Mouse (Mus musculus) testis, postnatal 14 days (tissue): ENCODE results near the gene Slc15a1.

Experiments used
- DNase-seq: peaks from one replicate; pipeline ENCODE4 v3.0.0; 2021; ENCODE audit warnings: low spot score

Gene Slc15a1

GRCm38 (mm10) chr14:121504781-121505484, at the start of gene Slc15a1:
Slc15a1 (minus strand) TSS chr14:121505252.
- DNase-seq = peak; percentile 9

- DNase-seq = no peak
Measured at GRCm38 (mm10) chr14:121553785-121554184, 48.7 kb upstream of the Slc15a1 start.

DNA sequence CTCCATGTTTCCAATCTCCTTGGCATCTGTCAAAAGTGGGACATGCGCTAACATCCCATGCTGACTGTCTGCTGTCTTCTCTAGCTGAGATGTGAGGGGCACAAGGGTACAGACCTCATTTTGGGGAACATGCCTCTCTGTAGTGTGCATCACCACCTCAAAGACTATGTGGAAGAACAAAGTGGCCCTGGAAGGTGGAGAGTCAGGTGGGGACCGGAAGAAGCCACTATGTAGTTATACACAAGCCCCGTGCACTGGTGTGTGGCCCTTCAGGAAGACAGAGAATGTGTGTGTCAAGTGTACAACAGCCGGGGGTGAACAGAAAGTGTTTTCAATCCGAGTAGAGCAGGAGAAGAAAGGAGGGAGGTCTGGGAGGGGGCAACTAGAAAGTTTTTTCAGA, 47.5 kb upstream of the Slc15a1 start:
- DNase-seq = no peak

GRCm38 (mm10) chr14:121549834-121550233, 44.8 kb upstream of the Slc15a1 start:
- DNase-seq = no peak

- DNase-seq = no peak
Measured at GRCm38 (mm10) chr14:121547745-121548144, 42.7 kb upstream of the Slc15a1 start.

- DNase-seq = no peak
Measured at GRCm38 (mm10) chr14:121546621-121547020, 41.6 kb upstream of the Slc15a1 start.

DNA sequence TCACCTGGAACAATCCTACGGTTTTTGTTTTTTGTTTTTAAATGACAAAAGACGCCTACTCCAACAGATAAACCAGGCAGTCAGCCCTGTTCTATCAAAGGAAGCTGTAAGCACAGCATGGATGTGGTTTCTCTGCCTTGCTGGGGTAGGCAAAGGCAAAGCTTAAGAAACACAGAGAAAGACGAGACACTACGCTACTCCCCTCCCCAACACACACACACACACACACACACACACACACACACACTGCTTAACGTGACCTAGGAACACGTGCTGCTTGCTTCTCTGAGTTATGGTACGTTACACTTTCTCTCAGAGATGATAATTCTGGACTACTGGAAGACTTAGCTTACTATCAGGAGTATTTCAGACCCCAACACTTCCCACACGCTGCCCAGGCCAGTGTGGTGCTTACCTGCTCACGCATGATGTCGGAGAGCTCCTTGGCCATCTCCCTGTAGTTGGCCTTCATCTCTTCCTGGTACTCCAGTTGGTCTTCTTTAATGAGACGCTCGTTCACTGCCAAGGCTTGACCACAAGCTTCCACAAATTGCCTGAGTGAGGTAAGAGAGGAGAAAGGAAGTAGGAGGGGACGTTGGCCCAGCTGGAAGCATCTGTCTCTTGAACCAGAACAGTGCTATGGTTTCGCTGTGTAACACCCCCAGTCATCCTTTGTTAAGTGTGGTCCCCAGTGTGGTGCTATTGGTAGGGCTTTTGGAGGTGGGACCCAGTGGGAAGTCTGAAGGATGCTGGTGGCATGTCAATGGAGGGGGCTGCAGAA, 40.7 kb upstream of the Slc15a1 start:
- DNase-seq = no peak

GRCm38 (mm10) chr14:121541262-121541661, 36.2 kb upstream of the Slc15a1 start:
- DNase-seq = no peak

DNA sequence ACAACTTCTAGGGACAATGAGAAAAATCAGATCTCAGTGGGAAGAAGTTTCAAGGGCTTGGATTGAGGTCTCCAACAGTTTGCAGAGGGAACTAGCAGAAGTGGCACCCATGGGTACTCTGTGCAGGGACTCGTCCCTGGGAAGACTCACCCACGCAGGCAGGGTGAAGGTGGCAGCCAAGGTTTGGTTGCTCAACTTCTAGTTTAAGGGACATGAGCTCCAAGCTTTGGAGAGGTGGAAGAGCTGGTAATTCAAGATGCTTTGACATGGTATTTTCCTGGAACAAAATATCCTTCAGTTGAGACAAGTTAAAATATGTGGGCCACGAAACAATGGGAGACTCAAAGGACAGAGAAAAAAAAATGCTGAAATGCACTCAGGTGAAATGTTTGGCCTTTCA, 29.4 kb upstream of the Slc15a1 start:
- DNase-seq = no peak

DNA sequence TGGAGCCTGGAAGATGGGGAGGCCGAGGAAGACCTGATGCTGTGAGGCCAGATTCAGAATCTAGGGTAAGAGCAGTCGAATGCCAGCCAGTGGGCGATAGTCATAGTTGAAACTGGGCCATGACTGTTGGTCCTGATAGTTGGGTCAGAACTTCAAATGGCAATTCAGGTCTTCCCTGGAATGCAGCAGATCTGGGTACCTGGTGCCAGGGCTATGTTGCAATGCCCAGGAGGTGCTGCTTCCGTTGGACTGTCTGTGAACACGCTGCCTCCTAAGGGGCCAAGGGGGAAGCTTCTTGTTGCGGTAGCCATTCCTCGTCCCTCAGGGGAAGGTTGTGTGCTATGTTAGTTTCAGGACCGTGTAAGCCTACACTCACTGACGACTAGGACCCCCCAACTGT, 25.8 kb upstream of the Slc15a1 start:
- no peak for DNase-seq

DNA sequence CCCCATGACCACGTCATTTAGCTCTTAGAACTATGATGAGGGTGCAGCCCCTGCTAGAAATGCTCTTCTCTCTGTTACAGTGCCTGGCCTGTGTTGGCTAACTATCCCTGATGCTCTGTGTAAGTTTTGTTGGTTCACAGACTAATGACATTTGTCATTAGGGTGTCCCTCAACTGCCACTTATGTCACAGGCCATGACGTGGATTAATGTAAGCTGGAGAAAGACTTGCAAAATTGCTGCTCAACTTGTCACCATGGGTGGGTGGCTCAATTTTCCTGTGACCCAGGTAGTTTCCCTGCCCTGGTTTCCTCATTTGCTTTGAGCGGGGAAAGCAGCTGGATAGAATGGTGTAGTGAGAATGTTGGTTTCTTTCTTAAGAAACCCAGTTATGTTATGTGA, 22.8 kb upstream of the Slc15a1 start:
- no peak for DNase-seq

DNA sequence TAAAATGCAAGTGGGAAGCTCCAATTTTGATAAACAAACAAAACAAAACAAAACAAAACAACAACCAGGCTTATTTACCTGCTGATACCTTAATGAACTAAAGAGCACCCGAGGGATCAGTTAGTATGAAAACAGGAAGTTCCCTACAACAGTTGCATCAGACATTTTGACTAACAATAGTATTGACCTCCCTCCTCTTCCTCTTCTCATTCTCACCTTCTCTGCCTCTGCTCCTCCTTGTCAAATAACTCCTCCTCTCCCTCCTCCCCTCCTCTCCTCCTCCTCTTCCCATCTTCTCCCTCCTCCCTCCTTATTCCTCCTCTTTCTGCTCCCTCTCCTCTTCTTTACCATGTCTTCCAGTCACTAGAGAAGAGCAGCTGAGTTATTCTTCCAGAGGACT, 22.1 kb upstream of the Slc15a1 start:
- no peak for DNase-seq

DNA sequence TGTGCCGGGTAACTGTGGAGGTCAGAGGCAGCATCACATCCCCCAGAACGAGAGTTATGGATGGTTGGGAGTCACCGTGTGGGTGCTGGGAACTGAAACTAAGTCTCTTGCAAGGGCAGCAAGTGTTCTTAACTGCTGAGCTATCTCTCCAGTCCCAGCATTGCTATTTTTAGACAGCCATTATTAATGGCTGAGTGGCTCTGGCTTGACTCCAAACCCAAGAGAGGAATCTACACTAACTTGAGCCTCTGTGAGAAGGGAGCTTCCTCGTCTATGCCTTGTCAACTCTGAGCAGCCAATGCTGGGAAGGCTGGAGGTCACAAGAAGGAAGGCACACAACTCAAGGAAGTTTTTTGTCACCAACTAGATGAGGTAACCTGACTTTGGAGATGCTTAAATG, 16.7 kb upstream of the Slc15a1 start:
- no peak for DNase-seq

- DNase-seq = no peak
Measured at GRCm38 (mm10) chr14:121516881-121517280, 11.8 kb upstream of the Slc15a1 start.

DNA sequence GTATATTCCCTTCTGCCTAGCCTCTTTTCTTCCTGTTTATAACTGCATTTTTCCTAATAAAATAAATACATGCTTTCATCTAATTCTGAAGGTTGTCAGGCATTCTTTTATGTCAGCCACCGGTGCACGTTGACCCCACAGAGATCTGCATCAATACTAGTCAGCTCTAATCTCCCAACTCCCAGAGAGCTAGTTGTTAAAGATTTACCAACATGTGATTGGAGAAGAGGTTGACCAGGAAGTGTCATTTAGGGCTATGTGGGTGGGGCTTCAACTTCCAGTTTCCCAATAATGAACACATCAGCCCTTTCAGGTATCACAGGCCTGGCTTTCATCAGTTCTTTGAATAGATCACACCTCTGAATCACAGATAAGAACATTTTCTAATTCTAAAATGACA, 3.9 kb upstream of the Slc15a1 start:
- no peak for DNase-seq

DNA sequence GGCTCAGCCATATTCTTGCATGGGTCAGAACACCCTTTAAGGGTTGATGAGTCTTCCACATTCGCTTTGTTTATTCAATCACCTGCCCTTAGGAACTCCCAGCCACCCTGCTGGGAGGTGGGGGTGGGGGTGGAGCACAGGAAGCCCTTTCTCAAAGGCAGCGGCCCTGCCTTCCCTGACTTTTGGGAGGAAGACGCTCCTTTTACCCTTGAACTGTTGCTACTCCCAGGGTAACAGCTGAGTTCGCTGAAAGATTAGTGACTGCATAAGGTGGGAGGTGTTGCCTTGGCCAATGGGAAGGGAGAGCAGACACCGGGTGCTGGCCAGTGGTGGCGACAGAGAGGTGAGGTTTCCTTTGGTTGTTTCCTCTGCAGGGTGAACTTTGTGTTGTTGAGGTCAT, 1.3 kb upstream of the Slc15a1 start:
- DNase-seq = no peak

DNA sequence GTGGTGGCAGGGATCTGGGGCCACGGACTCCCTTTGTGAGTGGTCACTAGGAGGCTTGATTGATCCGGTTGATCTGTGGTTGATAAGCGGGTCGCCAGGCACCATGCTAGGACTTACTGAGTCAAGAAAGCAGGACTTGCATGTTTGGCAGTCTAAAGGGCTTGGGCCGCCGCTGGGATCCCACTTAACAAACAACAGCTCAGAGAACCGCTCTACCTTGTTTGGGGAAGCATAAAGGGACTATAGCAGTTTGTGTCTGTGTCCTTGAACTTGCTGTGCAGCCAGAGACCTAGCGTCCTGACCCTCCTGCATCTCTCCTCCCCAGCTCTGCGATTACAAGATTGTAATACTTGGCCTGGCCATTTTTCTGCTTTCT, 421 bp upstream of the Slc15a1 start:
- DNase-seq = no peak

- DNase-seq = no peak
Measured at GRCm38 (mm10) chr14:121500577-121500976, 4.5 kb downstream of the Slc15a1 start.

- no peak for DNase-seq
Measured at GRCm38 (mm10) chr14:121499769-121500168, 5.3 kb downstream of the Slc15a1 start.

DNA sequence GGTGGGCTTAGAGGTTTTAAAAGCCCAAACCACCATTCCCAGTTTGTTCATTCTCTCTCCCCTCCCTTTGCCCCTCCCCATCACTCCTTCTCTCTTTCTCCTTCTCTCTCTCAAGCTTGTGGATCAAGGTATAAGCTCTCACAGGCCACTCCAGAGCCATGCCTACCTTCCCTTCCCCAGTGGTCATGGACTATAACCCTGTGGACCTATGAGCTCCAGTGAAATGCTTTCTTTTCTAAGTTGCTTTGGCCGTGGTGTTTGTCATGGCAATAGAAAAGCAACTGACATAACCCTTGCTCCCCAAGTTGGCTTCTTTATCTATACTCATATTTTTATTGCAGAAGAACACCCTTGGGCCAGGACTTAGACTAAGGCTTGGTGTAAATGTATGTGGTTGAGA, 7.3 kb downstream of the Slc15a1 start:
- DNase-seq = no peak

- no peak for DNase-seq
Measured at GRCm38 (mm10) chr14:121495741-121496140, 9.3 kb downstream of the Slc15a1 start.

DNA sequence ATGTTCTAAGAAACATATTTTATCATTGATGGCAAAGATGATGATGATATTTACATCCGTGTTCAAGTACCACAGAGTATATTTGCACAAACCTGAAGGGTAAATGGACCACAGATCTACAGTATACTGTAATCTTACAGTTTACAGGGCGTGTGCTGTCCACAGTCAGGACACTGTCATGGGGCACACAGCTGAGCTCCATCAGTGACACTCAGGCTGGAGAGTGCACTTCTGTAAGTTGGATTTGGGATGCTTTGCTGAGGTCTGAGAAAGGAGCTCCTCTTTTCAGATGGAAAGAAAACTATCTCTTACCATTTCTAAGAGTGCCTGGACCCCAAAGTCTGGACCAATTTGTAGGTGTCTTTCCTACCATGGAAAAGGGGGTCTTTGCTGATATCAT, 9.9 kb downstream of the Slc15a1 start:
- DNase-seq = no peak

DNA sequence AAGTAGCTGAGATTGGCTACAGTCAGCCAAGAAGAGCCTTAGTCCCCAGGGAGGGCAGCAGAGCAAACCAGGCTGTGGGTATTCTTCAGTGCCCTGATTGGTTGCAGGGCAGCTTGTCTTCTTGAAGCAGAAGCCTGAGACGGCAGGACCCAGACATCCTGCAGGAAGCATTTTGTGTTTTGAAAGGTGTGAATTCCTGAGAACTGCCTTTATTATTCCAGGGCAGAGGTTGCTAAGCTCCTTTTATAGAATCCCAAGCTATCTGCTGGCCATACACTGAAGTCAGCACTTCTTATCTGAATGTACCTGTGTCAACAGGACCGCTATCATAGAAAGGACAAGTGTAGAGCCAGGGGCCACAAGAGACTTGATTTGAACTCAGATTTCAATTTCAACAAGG, 10.8 kb downstream of the Slc15a1 start:
- DNase-seq = no peak

DNA sequence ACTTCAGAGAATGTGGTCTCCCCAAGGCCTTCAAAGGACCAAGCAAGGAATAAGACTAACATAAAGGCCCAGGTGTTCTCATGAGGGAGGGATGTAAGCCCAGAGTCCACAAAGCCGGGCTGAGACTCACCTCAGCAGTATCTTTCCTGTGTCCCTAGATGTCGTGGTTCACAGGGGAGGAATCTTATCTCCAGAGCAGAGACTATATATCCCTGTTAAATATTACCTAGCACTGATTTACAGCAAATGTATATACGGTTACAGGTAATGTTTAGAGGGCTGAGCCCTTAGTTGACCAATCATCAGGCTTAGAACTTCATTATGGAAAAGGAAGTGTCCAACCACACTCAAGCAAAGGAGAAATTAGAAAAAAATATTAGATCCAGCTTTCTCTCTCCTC, 11.3 kb downstream of the Slc15a1 start:
- DNase-seq = no peak
